Mouse (Mus musculus) common myeloid progenitor, adult 5-6 weeks (primary cell): Measurements from ENCODE around the gene Apom. TPM values are rescaled to one million over a fixed set of nuclear protein-coding genes. Genes with fewer than 3 reads are reported as not detected.
A peak's percentile ranks its signal among the peaks of the same experiment; 100 is the strongest.

Source experiments
- ATAC-seq: replicated peaks from 2 replicates; pipeline ENCODE4 v1.8.0; 2016; ENCODE audit warnings: low read depth, mild to moderate bottlenecking, moderate TSS enrichment, inconsistent platforms; ENCODE audit not compliant: poor library complexity, severe bottlenecking
- total RNA-seq: library from RNA; stranded (forward); fragments of 200-1000, 187-1606 nt; gene quantifications from 2 replicates; pipeline ENCODE4 v1.2.3, GENCODE M21; 2017

The Apom gene
- total RNA-seq, 1 experiment from 2014 or later: not detected

DNA sequence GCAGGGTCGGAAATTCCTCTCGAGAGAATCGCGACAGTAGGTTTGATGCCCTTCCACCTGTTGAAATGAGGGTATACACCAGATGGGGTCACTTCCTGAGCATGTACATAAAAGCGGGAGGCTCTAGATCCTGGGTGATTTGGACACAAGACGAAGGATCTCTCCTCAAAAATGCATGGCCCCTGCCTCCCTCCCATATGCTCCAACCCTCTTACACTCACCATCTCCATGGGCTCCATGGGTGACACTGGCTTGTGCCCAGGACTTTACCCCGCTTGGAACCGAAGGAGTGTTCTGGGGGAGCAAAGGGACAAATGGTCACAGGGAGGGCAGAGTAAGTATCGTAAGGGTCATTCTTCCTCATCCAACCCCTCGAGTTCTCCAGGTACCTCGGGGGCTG is 29.6 kb upstream of the Apom start:
- ATAC-seq: no peak

DNA sequence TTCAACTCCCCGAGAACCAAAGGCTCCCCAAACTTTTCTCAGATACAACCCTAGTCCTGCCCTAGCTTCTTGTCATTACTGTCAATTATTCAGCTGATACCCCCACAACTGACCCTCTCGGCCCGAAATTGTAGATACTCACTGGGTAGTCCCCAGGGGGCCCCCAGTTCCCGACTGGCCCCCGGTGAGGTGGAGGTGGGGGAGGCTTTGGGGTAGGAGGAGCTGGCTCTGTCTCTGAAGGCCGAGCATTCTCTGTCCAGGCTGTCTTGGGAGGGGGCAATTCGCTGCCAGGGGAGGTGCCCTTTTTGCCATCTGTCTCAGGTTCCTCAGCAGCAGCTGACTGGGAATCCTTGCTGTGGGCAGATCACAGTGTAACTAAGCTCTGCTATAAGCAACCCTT is 27.8 kb upstream of the Apom start:
- ATAC-seq: no peak

DNA sequence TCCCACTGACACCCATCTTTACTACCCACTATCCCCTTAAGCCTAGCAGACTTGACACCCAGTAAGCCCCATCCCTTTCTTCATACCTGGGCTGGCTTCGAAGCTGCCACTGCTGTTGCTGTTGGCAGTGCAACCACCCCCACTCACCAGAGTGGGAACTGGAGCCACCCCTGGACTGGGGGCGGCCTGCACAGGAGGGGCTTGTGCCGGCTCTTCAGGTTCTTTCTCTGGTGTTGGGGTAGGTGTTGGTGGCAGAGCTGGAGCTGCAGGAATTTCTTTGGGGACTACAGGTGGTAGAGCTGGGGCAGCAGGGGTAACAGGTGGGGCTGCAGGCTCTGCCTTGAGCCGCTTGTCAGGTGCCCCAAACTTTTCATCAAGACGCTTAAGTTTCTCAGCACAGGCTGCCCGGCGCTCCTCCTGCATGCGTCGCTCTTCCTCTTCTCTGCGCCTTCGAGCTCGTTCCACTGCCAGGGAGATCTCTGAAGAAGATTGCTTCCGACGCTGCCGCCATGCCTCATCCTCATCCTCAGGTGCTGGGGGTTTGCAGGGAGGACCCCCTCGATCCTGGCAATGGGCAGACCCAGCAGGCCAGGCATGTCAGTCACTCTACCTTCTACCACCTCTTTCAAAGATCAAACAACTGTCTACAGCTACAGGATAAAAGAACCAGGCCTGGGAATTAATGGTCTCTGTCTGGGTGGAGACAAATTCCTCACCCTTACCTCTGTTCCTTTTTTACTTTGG is 27.2 kb upstream of the Apom start:
- ATAC-seq: no peak

DNA sequence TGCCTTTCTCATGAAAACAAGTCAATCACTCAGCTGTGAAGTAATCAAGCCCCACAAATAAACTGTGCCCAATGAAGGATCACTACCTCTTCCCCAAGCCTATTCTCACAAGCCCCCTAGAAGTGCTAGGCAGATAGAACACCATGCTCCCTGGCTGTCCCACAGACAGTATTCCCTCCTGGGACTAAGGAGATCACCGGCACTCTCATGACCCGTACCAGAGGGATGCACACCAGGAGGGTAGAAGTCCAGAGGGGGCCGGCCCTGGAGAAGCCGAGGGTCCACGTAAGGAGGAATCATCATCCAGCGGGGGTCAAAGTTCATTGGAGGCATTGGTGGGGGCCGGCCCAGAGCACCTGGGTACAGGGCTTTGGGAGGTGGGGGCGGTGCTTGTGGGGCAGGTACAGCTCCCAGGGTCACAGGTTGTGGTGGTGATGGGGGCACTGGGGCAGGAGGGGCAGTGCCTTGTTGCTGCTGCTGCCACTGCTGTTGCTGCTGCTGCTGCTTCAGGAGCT is 25.9 kb upstream of the Apom start:
- no peak for ATAC-seq

DNA sequence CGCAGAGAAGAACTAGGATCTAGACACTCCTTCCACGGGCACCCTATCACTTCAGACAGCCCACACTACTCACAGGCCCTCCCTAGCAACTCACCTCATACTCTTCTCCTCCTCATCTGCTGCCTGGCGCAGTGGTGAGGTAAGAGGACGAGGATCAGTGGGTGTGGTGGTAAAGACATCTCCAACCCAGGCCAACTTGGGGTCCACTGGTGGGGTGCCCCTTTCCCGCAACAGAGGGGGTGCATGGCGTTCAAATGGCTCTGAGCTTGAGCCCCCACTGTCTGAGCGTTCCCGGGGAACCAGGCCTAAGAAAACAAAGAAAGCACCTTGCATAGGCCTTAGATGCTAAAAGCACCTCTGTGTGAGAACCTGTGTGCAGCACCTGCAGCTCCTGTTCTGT is 25.4 kb upstream of the Apom start:
- ATAC-seq: no peak

DNA sequence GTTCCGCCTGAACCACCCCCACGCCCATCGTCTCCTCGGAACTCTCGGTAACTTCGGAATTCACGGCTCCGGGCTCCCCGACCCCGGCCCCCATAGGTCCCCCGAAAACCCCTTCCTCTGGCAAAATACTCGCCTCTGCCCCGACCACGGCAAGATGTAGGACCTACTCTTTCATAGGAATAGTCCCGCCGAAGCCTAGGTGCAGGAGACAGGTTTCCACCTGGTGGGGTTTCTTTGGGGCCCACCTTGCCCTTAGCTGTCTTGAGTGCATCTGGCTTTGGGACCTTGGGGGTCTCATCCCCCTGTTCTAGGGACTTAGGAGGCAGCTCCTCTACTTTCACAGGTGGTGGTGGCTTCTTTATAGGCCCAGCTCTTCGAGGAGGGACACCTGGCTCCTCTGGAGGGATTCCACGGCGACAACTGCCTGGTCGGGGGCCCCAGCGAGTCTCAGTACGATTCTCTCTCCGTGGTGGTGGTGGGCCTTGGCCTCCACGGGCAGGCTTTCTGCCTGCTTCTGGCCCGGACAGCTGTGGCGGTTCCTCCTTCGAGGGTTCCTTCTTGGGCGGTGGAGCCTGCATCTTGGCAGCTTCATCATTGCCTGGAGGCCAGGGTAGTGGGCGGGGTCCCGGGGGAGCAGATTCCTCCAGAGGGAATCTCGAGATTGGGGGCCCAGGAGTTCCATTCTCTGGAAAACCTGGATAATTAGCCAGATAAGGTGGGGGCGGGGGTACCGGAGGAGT is 24.8 kb upstream of the Apom start:
- no peak for ATAC-seq

DNA sequence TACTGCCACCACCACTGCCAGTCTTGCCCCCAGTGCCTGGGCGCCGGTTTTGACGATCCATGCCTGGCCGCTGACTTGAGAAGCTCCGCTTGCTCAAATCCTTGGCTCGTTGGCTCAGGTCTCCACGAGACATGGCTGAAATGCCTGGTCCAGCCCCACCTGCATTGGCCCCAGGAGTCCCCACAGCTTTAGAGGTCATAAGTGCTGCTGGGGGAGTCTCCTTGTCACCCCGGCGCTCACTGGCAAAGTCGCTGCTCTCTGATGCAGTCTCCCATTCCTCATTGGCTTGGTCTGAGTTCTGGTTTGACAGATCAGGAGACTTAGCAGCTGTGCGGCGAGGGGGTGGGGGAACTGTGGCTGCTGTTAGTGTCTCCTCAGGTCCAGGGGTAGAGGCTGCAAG is 23.6 kb upstream of the Apom start:
- no peak for ATAC-seq

DNA sequence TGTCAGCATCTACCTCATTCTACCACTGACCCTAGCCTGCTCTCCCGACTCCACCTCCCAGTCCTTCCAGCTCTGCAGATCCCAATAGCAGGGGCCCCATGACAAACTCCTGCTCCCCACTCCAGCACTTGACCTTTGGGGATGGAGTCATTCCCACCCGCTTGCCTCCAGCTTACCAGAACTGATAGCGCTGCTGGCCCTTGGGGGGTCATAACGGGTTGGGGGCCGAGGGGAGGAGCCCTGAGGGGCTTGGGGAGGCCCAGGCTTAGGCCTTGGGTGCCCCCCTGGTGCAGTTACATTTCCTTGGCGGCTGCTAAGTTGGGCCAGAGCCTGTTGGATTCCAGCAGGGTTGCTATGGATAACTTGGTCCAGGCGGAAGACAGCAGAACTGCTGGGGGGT is 22.8 kb upstream of the Apom start:
- no peak for ATAC-seq

DNA sequence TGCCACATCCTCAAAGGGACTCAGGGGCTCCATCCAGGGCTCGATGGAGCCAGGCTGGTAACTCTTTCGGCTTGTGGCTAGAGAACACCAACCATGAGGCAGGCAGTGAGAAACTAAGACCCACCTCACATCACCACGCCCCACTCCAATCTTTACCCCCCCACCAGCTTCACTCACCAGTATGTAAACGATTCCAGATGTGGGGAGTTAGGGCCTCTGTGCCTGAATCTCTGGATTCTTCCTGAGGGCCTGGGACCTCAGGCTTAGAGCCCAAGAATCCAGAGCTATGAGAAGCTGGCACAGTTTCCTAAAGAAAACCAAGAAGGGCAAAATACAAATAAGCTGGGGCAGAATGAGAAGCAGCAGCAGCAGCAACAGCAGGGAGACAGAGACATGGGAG is 22.1 kb upstream of the Apom start:
- no peak for ATAC-seq

DNA sequence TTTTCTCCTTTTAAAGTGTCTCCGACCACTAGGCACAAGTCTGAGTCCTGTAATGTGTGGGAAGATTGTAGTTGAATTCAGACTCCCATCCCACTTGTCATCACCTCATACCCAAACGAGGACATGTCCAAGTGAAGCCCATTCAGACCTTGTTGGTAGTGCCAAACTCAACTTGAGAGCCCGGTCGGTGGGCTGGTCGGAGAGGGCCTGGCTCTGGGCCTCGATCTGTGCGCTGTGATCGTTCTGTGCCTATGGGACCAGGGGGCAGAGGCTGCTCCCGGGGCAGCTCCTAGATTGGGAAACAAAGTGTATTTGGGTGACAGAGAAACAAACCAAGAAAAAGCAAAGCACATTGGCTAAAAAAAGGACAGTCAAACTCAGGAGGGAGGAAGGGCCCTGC is 21.2 kb upstream of the Apom start:
- ATAC-seq: no peak

DNA sequence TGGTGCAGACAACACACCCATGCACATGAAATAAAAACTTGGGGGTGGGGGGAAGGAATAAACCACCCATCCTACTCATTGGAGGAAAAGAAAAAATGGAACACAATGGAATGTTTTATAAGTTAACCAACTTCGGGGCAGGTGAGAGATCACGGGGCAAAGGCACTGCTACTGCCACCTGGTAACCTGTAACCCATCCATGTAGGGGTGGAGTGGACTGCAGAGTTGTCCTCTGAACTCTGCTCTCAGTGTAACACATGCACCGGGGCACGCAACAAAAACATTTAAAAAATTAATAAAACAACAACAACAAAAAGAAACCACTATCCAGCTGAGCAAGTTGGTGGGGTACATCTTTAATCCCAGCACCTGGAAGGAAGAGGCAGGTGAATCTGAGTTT is 20.3 kb upstream of the Apom start:
- no peak for ATAC-seq

DNA sequence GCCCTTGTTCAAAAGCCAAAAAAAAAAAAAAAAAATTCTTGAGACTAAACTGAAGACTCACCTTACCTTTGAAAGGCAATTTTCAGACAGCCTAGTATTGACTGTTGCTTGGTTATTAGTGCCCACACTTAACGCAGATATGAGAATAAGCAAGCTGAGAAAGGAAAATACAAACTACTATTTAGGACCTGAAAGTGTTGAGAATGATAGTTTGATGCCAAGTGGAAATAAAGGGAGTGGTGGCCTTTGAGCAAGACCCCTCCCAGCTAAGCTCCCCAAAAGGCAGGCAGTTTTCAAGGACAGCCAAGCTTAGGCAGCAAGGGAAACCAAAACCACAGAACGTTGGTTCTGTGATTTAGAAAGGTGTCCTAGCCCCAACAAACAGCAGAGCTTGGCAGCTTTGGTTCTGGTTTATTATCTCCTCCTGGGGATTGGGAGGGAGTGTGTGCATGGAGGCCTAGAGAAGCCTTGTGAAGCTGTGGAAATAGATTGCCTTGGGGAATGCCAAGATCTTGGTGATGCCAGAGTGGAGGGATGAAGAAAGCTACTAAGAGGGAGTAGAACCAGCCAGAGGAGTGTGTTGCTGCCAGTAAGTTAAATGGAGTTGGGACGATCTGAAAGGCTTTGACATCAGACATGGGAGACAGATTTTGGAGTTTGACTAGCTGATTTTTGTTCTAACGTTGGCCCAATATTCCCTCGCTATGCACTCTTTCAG is 16.2 kb upstream of the Apom start:
- ATAC-seq: no peak

DNA sequence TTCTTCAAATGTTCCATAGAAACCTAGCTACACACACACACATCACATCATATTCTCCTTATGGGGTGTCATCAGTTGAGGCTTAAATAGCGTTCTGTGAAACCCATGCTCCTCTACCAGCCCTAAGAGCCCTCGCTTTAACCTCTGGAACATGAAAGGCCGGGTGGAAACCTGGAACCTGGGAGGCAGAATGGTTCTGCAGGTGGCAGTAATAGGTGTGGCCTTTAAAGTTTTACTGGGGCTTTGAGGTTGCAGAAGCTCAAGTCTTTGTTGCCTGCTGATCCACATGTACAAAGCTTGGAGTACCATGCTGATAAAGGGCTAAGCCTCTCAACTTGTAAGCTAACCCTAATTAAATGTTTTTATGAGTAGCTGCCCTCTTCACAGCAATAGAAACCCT is 15.5 kb upstream of the Apom start:
- no peak for ATAC-seq

DNA sequence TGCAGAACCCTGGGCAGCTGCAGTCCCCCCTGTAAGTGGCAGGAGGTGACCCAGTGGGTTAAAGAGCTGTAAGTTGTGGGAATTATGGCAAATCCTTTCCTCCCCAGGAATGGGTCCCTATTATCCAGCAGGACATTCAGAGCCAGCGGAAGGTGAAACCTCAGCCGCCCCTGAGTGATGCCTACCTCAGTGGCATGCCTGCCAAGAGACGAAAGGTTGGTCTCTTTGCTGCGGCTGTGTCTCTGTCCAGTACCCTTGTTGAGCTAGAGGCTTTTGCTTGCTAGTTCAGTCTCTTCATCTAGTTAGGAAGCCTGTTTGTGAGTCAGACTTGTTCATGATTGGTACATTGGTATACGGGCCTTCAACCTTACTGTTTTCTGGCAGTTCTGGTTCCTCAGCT is 14.3 kb upstream of the Apom start:
- no peak for ATAC-seq

DNA sequence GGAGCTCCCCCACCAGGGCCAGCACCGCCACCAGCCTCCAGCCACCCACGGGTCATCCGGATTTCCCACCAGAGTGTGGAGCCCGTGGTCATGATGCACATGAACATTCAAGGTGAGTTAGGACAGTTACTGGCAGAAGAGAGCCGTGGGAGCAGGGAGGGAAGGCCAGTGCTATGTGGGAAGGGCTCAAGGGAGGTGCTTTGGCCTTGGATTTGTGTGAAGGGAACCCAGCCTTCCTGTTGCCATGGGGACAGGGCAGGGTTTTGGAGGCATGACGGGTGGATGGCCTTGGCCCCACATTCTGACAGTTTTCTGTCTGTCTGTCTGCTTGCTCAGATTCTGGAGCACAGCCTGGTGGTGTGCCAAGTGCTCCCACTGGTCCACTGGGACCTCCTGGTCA is 10.1 kb upstream of the Apom start:
- ATAC-seq: no peak

DNA sequence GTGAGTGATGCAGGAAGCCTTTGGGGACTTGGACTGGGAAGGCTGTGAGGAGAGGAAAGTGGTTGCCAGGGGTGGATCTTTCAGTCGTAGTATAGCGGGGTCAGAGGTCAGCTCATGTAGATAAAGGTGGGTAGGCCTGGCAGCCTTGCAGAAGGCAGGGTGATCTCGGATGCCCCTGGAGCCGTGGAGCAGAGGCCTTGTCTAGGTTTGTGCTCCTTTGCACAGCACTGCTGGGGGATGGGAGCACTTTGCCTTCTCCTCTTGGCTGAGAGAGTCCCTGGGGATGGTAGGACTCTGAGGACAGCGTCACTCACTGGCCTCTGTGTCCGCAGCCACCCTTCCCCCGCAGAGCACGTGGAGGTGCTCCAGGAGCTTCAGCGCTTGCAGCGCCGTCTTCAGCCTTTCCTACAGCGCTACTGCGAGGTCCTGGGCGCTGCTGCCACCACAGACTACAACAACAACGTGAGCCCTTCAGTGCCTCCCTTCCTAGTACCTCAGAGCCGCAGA is 8.7 kb upstream of the Apom start:
- no peak for ATAC-seq

DNA sequence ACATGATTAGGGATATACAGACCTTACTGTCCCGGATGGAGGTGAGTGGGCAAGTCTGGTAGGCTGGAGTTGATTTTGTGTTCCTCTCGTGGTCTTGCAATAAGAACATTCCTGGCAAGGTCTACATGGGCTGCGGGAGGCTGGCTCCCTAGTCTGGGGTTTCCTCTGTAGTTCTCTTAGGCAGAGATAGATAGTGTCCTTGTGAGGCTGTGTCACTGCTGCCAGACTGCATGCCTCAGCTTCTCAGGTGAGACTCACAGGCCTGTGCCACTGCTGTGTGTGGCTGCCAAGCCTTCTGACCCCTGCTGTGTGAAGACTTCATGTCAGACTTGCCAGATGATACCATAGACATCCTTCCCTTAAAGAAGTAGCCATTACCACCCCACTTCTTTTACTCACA is 7.4 kb upstream of the Apom start:
- ATAC-seq: no peak

DNA sequence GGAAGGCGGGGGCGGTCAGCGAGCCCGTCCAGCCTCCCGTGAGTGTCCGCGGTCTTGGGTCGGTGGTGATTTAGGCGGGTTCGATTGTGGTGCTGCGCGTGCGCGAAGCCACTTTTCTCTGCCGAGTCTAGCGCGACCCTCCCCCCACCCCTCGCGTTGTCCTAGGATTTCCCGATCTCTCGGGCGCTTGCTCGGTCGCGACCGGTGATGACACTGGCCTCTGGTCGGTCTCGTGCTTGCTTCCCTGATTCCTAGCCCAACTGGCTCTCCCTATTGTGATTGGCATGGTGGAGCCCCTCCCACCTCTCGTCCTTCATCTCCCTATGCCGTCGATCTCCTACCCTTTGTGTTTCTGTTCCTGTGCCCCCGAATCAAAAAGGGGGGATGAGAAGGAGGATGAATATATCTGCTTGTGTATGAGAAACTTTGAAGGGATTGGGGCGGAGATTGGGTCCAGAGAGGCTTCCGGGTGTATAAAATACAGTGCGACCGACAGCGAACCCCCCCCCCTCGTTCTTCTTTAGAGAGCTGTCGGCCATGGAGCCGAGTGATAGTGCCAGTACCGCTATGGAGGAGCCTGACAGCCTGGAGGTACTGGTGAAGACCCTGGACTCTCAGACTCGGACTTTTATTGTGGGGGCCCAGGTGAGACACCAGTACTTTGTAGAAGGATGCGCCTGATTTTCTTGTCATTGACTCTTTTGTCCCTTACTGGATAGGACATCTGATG is 3.9 kb upstream of the Apom start:
- peak; percentile 46 for ATAC-seq

DNA sequence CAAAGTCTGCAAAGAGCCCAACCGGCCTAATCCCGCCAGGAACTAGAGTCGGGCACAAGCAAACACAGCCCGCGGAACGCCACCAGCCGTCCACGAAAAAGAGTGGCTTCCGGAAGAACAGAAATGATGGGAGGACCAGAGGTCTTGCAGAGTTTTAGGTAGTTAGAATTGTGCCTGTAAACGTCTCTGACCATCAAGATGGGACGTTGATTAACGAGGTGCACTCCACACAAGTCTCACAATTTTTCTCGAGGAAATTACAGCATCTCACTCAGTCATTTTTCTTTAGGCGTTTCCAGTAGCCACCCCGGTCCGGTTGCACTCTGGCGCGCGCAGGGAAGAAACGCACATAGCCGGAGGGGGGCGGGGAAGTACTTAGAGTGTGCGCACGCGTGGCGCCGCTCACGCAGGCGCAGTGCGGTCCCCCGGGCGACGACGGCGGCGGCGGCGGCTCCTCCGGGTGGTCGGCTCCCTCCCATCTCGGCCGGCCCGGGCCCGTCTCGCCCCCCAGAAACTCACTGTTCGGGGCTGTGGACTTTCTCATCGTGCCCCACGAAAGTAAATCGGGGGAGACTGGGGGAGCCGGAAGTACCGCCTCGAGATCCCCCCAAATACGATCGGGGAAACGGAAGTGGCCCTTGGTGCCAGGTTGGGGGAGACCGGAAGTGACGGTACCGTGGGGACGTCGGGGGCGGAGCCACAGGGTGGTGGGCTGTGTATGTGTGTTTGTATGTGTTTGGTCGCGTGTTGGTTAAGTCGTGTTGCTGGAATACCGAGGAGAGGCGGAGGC is 3.1 kb upstream of the Apom start, which contains the start of gene Bag6:
Bag6 (plus strand) TSS at position 378 of the 790 bp plus-strand sequence.
- peak; percentile 78 for ATAC-seq
